Mouse (Mus musculus): ENCODE results near the gene C530025M09Rik.

DNA sequence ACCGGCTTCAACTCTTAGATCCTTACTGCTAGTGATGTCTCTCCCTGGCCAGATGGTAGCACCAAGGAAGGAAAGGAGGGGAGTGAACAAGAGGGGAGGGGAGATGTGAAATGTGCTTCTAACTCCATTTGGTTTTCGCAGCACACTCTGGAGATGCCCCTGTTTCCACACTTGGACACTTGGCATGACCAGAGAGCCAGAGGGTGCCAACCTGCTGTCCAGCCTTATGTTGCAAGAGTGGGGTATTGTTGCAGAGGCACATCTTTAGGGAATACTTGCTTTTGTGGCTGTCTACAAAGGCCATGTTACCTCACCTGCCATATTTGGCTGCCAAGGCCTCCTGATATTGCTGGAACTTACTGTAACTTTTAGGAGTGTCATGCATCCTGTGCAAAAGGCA, 8.7 kb upstream of the C530025M09Rik start:
- no peak for TF ChIP-seq POLR2A (IDR thresholded peaks at IDR 0.05; ENCODE audit: low read depth, low read length)
- TF ChIP-seq CTCF (IDR thresholded peaks at IDR 0.05; ENCODE audit: extremely low read depth, insufficient read length, insufficient replicate concordance, low read depth, low read length), result no peak
